Mouse (Mus musculus) myocyte (in vitro differentiated cells): ENCODE measurements around the gene Lrrc4c. TPM values are rescaled to one million over a fixed set of nuclear protein-coding genes. Genes with fewer than 3 reads are reported as not detected.

ENCODE experiments used
- H3K27me3 ChIP-seq: one replicate; pipeline ENCODE4 v1.6.1; 2011; ENCODE audit not compliant: control insufficient read depth, insufficient read depth, insufficient read length
- H3K36me3 ChIP-seq: one replicate; pipeline ENCODE4 v1.6.1; 2011; ENCODE audit not compliant: control insufficient read depth, insufficient read depth
- H3K4me2 ChIP-seq: one replicate; pipeline ENCODE4 v1.6.1; 2011; ENCODE audit warnings: low read depth, control low read depth
- H3K4me3 ChIP-seq: one replicate; pipeline ENCODE4 v1.5.1; 2011; ENCODE audit warnings: mild to moderate bottlenecking, control low read depth, moderate library complexity
- H3K79me2 ChIP-seq: one replicate; pipeline ENCODE4 v1.6.1; 2011; ENCODE audit not compliant: control insufficient read depth, insufficient read depth
- H3ac ChIP-seq: one replicate; pipeline ENCODE4 v1.6.1; 2011; ENCODE audit not compliant: control insufficient read depth, insufficient read length
- CEBPB ChIP-seq: IDR thresholded peaks from 2 replicates; pipeline ENCODE4 v1.6.1; 2011; ENCODE audit warnings: mild to moderate bottlenecking, moderate library complexity; ENCODE audit not compliant: poor library complexity, insufficient read depth, severe bottlenecking
- E2F4 ChIP-seq: IDR thresholded peaks from one replicate; pipeline ENCODE4 v1.6.1; 2011; ENCODE audit warnings: mild to moderate bottlenecking, control low read depth, moderate library complexity; ENCODE audit not compliant: insufficient read depth
- MAX ChIP-seq: IDR thresholded peaks from one replicate; pipeline ENCODE4 v1.6.1; 2011; ENCODE audit warnings: low read depth, mild to moderate bottlenecking, control low read depth
- MYOD1 ChIP-seq, 3 experiments: IDR thresholded peaks; one replicate each; pipeline ENCODE4 v1.6.1; 2011; ENCODE audit warnings: control low read depth in 2 of 3, low read depth in 2 of 3, mild to moderate bottlenecking in 2 of 3, moderate library complexity in 1 of 3; ENCODE audit not compliant: insufficient read length in 2 of 3, control insufficient read depth in 1 of 3
- MYOG ChIP-seq, 3 experiments: IDR thresholded peaks; one replicate each; pipeline ENCODE4 v1.6.1; 2011; ENCODE audit warnings: control low read depth in 2 of 3, low read depth in 2 of 3, mild to moderate bottlenecking in 2 of 3; ENCODE audit not compliant: insufficient read length in 2 of 3, control insufficient read depth in 1 of 3, insufficient read depth in 1 of 3
- POLR2A ChIP-seq: IDR thresholded peaks from one replicate; pipeline ENCODE4 v1.6.1; 2011; ENCODE audit warnings: low read depth, mild to moderate bottlenecking, control low read depth, moderate library complexity; ENCODE audit not compliant: insufficient read length
- POLR2AphosphoS2 ChIP-seq: IDR thresholded peaks from one replicate; pipeline ENCODE4 v1.6.1; 2011; ENCODE audit warnings: low read depth, control low read depth; ENCODE audit not compliant: insufficient read length
- REST ChIP-seq: IDR thresholded peaks from one replicate; pipeline ENCODE4 v1.6.1; 2011; ENCODE audit warnings: mild to moderate bottlenecking, control low read depth, moderate library complexity; ENCODE audit not compliant: insufficient read depth, insufficient read length
- SRF ChIP-seq: IDR thresholded peaks from one replicate; pipeline ENCODE4 v1.6.1; 2011; ENCODE audit warnings: low read depth; ENCODE audit not compliant: control insufficient read depth, insufficient read length
- TCF12 ChIP-seq: IDR thresholded peaks from one replicate; pipeline ENCODE4 v1.6.1; 2011; ENCODE audit warnings: mild to moderate bottlenecking, control low read depth; ENCODE audit not compliant: poor library complexity, insufficient read depth, severe bottlenecking
- TCF3 ChIP-seq: IDR thresholded peaks from one replicate; pipeline ENCODE4 v1.6.1; 2011; ENCODE audit warnings: low read depth, control low read depth; ENCODE audit not compliant: insufficient read length
- USF1 ChIP-seq: IDR thresholded peaks from one replicate; pipeline ENCODE4 v1.6.1; 2011; ENCODE audit warnings: low read depth, mild to moderate bottlenecking, control low read depth, moderate library complexity
- polyA plus RNA-seq: library from polyadenylated mRNA; unstranded; fragments of >200 nt; fragmentation: generic; extraction: Trizol; gene quantifications from one replicate; pipeline ENCODE4 v1.2.1, GENCODE M21; 2012; ENCODE audit warnings: missing spikeins

Lrrc4c gene
- polyA plus RNA-seq, 1 experiment: 1.1 TPM

DNA sequence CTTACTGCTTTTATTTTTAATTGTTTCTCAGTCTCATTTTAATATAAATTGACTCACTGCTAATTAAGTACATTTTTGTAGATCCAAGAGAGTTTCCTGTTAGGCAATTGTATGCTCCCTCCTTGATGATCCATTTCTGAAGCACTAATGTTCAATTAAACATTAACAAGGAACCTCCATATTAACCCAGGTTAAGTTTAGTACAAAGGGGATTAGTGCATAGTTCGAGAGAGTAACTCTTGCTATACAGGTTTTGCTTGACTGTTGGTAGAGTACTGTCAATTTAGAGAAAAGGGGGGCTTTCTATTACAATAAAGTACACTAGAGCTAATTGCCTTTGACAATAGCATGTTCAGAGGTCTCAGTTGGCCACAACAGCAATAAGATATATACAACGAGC, 84.5 kb downstream of the Lrrc4c start:
- no peaks in the 10 kb centered on the region for H3K27me3 ChIP-seq
- no peak overlapping the region for H3ac ChIP-seq
- H3K4me3 ChIP-seq: no peak overlapping the region
- TF ChIP-seq POLR2AphosphoS2 (no peak), SRF (no peak), MAX (no peak), REST (no peak), MYOD1 (IDR thresholded peaks at IDR 0.05; ENCODE audit: control insufficient read depth in 1 of 3, insufficient read length in 2 of 3, low read depth in 2 of 3) (no peak), TCF12 (no peak), USF1 (no peak), E2F4 (no peak)
- H3K4me2 ChIP-seq: no peak overlapping the region
- no peaks in the 10 kb centered on the region for H3K36me3 ChIP-seq
- no peaks in the 10 kb centered on the region for H3K79me2 ChIP-seq

DNA sequence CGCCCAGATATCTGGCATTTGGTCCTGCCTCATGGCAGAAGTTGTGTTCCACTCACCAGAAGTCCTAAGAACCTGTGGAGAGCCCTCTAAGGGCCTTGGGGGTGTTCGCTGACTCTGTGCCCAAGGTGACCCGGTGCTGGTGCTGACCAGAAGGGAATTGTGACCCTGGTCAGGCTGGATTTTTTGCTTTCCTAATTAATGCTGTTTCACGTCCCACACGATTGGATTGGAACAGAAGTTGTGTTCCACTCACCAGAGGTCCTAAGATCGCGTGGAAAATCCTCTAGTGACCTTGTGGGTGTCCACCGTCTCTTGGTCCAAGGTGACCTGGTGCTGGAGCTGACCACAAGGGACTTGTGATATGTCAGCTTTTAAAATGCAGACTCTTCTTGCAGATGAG, 88.9 kb downstream of the Lrrc4c start:
- H3K27me3 ChIP-seq: no peaks in the 10 kb centered on the region
- TF ChIP-seq REST (no peak), CEBPB (no peak), MYOG (IDR thresholded peaks at IDR 0.05; ENCODE audit: control insufficient read depth in 1 of 3, insufficient read depth in 1 of 3, insufficient read length in 2 of 3, low read depth in 2 of 3) (no peak), MAX (no peak), USF1 (no peak), SRF (no peak), E2F4 (no peak), MYOD1 (IDR thresholded peaks at IDR 0.05; ENCODE audit: control insufficient read depth in 1 of 3, insufficient read length in 2 of 3, low read depth in 2 of 3) (no peak), POLR2AphosphoS2 (no peak), POLR2A (no peak), TCF12 (no peak), TCF3 (no peak)
- no peaks in the 10 kb centered on the region for H3K36me3 ChIP-seq
- H3ac ChIP-seq: no peak overlapping the region
- H3K79me2 ChIP-seq: no peaks in the 10 kb centered on the region
- no peak overlapping the region for H3K4me2 ChIP-seq
- H3K4me3 ChIP-seq: no peak overlapping the region

DNA sequence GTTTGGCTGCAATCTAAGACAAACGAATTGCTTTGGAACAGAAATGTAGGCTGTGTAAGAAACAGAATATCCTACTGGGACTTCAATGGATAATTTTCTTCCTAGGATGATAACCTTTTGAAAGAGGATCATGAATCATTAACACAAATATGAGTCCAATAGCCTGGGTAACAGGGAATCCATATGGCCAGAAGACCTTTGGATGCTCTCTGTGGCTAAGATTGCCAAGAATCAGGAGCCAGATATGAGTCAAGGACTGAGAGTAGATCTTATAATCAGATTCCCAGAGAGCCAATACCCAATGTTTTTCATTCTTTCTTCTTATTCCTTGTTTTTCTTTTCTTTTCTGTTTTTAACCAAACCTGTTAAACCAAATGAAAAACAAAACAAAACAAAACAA, 93.2 kb downstream of the Lrrc4c start:
- TF ChIP-seq CEBPB: no peak
- no peak for TF ChIP-seq MYOD1 (IDR thresholded peaks at IDR 0.05; ENCODE audit: control insufficient read depth in 1 of 3, insufficient read length in 2 of 3, low read depth in 2 of 3)
- no peak for TF ChIP-seq POLR2AphosphoS2
- TF ChIP-seq E2F4: no peak
- no peak for TF ChIP-seq POLR2A
- no peak for TF ChIP-seq USF1
- TF ChIP-seq TCF3: no peak
- TF ChIP-seq SRF: no peak
- TF ChIP-seq MYOG (IDR thresholded peaks at IDR 0.05; ENCODE audit: control insufficient read depth in 1 of 3, insufficient read depth in 1 of 3, insufficient read length in 2 of 3, low read depth in 2 of 3): no peak
- no peak for TF ChIP-seq MAX
- no peak for TF ChIP-seq TCF12
- TF ChIP-seq REST: no peak
- Histone ChIP-seq H3K36me3 (no peaks in the 10 kb centered on the region), H3K79me2 (no peaks in the 10 kb centered on the region)

DNA sequence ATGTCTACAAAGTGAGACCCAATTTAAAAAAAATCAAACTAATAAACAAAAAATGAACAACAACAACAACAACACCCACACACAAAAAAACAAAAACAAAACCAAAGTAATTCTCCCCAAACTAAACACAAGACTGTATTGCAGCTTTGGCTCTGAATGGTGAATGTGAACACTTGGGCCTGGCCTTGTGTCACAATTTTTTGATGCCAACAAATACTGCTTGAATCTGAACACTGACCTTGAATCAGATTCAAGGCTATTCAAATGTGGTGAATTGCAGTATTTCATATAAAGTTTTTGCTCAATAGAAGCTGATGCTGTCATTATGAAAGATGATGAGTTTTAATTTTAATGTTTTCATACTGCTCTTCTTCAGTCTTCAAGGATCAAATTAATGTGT, 143.6 kb downstream of the Lrrc4c start:
- no peaks in the 10 kb centered on the region for H3K79me2 ChIP-seq
- no peak overlapping the region for H3ac ChIP-seq
- no peak overlapping the region for H3K4me3 ChIP-seq
- H3K36me3 ChIP-seq: no peaks in the 10 kb centered on the region
- H3K27me3 ChIP-seq: no peaks in the 10 kb centered on the region
- TF ChIP-seq CEBPB (no peak), POLR2AphosphoS2 (no peak)
- no peak overlapping the region for H3K4me2 ChIP-seq

More for the DNA sequence above, 93.2 kb downstream of the Lrrc4c start:
- H3K4me3 ChIP-seq: no peak overlapping the region
- no peaks in the 10 kb centered on the region for H3K27me3 ChIP-seq
- H3K4me2 ChIP-seq: no peak overlapping the region
- no peak overlapping the region for H3ac ChIP-seq

DNA sequence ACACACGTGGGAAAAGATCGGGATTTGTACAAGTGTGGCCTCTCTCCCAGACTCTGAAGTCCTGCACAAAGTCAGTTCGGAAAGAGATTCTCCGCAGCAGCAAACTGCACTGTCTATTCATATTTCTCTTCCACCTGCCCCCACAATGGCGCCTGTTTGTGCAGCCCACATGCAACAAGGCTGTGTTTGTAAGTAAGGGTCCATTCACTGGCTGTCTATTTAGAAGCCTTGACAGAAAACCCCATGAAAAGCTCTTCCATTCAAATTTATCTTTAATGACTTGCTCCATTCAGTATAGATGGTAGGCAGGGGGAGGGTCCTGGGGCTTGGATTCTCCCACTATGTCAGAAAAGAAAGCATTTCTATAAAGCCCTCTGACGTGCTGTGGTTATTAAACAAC, 157.7 kb downstream of the Lrrc4c start:
- H3K4me3 ChIP-seq: no peak overlapping the region
- no peak overlapping the region for H3ac ChIP-seq
- H3K27me3 ChIP-seq: no peaks in the 10 kb centered on the region
- H3K4me2 ChIP-seq: no peak overlapping the region
- no peaks in the 10 kb centered on the region for H3K36me3 ChIP-seq
- no peak for TF ChIP-seq USF1
- no peak for TF ChIP-seq E2F4
- no peak for TF ChIP-seq TCF12
- no peak for TF ChIP-seq POLR2AphosphoS2
- TF ChIP-seq MAX: no peak
- TF ChIP-seq CEBPB: no peak
- TF ChIP-seq REST: no peak
- TF ChIP-seq TCF3: no peak
- TF ChIP-seq SRF: no peak
- no peaks in the 10 kb centered on the region for H3K79me2 ChIP-seq
